Mouse (Mus musculus) left cerebral cortex, postnatal 14 days (tissue): ENCODE measurements at regions not wholly inside any gene's neighbourhood (a gene's known extent, or its start where the extent isn't known, plus 50 kb on each side); places are given as distances from the start of the nearest gene placed in this dataset.

Experiments
- DNase-seq, 2 experiments: peaks; one replicate each; pipeline ENCODE4 v3.0.0; 2021 to 2022; ENCODE audit warnings: low spot score in 2 of 2, mixed read lengths in 1 of 2
- intact Hi-C: fragments of 180-260 bp; cut with DNase I; formaldehyde crosslinking; loops from one replicate; pipeline ENCODE4 v1.15.1; 2025

DNA sequence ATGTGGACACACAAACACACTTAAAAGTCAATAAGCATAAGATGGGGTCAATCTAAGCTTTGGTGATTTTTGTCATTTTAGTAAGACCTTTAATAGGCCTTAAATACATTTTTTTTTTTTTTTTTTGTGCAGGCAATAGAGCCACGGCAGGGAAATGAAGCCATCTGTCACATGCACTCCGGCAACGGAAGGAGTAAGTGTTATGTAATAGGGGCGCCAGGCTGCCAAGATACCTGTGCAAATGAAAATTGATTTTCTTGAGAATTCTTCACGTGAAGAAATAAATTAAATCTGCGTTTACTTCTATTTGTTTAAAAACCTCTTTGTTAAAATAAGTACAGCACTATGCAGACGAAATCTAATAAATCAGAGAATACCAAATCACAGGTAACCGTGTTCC lies 54.6 kb upstream of the Card11 start:
- intact Hi-C loops: no loop called here
- no peak for DNase-seq

DNA sequence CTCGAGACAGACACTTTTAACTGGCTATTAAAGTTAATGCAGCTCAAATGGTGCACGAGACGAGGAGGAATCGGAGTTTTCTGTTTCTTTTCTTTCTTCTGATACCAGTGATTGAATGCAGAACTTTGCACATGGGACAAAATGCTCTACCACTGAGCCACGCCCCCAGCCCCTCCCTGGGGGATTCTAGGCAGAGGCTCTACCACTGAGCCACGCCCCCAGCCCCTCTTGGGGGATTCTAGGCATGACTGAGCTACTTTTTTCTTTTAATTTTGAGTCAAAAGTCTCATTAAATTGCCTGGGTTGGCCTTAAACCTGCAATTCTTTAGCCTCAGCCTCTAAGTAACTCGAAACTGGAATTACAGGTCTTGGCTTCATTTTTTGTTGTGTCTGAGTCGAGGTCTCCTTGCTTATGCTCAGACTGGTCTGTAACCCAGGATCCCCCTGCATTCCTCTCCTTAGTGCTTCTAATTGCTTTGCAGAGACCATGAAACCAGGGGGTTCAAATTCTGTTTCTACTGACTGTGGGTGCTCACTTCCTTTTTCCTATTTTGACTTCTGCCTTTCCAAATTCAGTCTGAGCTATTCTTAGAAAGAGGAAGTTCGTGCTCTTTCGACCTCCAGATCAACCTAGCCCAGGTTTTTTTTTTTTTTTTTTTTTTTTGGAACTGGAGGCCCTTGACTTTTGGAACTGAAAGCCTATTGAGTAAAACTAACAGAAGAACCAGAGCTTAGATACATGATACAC lies 55.4 kb upstream of the Card11 start:
- intact Hi-C loops: no loop called here
- no peak for DNase-seq

DNA sequence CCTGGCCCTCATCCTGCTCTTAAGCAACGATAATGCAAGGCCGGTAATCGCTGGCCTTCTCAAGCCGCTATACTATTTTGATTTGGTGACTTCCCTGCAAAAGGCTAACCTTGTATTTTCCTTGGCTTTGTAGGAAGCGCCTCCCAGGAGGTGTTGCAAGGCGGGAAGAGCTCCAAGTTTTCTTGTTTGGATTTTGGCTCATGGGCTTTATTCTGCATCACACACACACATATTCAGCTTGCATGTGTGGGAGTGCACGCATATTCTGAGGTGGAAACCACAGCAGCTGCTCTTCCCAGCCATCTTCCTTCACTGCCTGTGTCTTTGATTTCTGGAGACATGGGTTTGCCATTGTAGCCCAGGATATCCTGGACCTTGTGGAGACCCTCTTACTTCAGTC lies 57.8 kb upstream of the Card11 start:
- intact Hi-C loops: no loop called here
- DNase-seq: peak; percentile 49 to 86

DNA sequence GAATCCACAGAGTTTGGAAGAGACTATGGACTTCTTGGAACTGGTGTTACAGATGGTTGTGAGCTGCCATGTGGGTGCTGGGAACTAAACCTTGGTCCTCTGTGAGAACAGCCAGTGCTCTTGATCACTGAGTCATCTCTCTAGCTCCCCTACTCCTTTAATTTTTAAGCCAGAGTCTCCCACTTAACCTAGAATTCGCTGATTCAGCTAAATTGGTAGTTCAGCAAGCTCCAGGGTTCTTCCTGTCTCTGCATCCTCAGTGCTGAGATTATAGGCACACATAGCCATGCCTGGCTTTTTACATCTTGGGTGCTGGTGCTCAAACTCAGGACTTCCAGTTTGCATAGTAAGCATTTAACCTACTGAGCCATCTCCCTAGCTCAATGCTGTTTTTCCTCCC lies 58.5 kb upstream of the Card11 start:
- no peak for DNase-seq
- intact Hi-C loops: no loop called here

DNA sequence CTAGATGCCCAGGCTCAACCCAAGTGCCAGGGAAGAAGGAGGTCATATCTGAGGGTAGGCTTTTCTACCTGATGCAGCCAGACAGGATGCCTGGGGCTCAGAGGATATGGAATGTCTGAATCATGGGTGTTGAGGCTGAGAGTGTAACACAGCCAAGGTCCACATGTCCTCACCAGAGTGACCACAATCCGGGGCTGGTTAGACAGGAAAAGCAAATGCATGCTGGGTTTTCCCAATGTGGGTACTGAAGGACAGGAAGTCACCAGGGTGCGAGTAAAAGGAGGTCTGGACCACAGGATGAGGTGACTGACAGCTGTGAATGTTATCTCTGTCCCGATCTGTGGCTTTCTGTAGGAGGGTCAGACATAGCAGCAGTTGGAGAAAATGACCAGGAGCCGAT lies 61.8 kb upstream of the Card11 start:
- DNase-seq: no peak
- intact Hi-C loops: no loop called here

DNA sequence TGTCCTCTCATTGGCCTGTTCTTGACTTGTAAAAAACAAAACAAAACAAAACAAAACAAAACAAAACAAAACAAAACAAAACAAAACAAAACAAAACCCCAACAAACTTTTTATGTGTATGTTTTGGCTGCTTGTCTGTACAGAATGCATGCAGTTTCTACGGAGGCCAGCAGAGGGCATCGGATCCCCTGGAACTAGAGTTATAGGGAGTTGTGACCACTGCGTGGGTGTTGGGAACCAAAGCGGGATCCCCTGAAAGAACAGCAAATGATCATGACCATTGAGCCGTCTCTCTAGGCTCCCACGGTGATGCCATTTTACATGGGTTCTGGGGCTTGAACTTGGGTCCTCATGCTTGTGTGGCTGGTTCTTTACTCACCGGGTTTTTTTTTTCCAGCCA lies 67.2 kb upstream of the Card11 start:
- no peak for DNase-seq
- intact Hi-C loops: no loop called here

DNA sequence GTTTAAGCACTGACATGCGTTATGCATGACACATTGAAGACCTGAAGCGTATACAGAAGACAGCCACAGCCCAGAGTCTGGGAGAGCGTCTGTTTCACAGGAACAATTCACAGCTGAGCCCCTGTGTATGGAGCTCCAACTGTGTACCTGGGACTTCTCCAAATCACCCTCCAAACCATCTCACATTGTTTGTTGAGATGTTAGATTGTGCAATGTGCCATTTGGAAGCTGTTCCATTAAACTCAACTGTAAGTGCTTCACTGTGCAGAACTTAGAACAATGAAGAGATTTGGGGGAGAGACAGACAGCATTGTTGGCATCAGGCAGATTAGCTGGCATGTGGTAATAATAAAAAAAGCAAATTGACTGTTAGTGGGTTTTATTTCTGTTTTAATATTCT lies 74.1 kb upstream of the Card11 start:
- no peak for DNase-seq
- intact Hi-C loops: no loop called here

DNA sequence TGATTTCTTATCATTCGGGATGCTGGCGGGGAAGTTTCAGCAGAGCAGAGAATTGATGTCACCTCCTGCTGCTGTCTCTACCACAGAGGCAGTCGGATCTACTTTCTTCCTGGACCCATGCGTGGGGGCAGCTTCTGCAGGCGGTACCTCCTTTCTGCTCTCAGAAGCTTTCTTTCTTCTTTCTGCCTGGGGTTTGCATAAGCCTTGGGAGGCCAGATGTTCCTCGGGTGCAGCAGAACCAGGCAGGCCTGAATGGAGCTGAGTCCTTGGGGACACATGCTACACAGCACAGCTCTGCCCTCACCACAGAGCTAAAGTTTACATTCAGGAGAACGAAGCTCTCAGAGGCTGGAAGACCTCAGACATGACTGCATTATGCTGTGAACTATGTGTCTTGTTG lies 75.8 kb upstream of the Card11 start:
- intact Hi-C loops: loop anchor here (5.0 kb wide), 3 partner anchors 114 to 204 kb away; no protein-coding TSS in a partner anchor
- no peak for DNase-seq

DNA sequence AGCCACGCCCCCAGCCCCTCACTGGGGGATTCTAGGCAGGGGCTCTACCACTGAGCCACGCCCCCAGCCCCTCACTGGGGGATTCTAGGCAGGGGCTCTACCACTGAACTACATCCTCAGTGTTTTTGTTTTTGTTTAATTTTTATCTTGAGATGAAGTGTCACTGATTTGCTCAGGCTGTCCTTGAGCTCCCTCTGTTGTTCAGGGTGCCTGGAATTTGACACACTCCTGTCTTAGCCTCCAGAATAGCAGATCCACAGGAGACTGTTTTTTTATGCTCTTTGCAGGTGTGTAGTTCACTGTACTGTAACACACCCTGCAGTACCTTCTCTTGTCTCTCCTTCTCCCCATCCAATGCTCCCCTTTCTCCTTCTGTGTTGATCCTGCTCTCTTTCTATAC lies 76.6 kb upstream of the Card11 start:
- intact Hi-C loops: loop anchor here (5.0 kb wide), 3 partner anchors 115 to 205 kb away; no protein-coding TSS in a partner anchor
- peak in 1 of 2 experiments; percentile 23 for DNase-seq

DNA sequence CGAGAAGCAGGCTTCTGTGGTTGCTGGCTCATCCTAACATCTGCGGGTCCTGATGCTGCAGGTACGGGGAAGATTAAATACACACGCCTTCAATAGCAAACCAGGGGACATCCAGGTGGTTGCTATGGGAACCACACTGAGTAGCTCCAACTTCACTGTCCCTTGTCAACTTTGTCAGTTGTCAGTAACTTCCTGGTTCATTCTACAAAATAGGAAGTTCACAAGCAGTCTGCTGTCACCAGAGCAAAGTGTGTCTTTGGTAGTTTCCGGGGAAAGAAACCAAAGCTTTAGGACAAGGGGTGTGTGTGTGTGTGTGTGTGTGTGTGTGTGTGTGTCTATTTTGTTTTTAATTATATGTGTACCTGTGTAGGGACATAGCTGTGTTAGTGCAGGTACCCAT lies 80.5 kb upstream of the Card11 start:
- intact Hi-C loops: no loop called here
- DNase-seq: no peak

DNA sequence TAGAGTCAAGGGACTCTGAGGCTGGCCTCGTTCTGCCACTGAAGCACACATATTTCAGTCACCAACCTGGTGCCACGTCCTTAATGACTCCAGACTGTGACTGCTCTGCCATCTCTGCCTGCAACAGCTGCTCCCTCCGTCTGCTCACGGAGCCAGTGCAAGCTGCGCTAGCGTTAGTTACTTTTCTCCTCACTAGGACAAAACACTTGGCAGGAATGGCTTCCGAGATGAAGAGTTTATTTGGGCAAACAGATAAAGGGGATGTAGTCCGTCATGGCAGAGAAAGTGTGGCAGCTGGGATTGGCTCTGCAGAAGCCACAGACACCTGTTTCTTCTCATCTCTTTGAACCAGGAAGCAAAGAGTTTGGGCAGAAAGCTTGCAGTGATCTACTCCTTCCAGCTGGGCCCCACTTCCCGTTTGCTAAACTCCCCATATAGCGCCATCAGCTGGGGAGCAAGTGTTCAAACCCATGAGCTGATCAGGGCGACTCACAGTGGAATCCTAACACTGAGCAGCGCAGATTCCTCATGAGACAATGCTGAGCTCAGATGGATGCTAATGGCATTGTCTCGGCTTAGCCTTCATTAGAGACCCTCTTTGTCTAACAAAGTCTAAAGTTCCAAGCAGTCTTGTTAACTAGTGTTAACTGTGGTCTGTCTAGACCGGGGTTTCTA lies 83.8 kb upstream of the Card11 start:
- intact Hi-C loops: no loop called here
- DNase-seq: peak in 1 of 2 experiments; percentile 13

DNA sequence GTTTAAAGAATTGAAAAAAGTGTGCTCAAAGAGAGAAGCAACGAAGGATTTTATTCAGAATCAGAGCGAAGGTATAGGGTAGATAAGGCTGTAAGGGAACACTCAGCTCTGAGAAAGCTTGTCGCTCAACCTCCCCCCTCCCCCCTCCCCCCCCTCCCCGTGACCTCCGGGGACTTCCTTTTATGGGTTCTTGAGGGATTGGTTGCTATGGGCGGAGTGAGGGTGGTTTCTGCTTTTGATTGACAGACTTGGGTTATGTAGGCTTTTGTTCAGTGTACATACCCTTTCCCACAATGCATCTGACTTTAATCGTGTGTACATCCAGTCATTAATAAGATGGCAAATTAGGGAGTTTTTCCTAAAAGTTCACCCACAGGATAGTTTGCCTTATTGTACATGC lies 84.4 kb upstream of the Card11 start:
- no peak for DNase-seq
- intact Hi-C loops: no loop called here

DNA sequence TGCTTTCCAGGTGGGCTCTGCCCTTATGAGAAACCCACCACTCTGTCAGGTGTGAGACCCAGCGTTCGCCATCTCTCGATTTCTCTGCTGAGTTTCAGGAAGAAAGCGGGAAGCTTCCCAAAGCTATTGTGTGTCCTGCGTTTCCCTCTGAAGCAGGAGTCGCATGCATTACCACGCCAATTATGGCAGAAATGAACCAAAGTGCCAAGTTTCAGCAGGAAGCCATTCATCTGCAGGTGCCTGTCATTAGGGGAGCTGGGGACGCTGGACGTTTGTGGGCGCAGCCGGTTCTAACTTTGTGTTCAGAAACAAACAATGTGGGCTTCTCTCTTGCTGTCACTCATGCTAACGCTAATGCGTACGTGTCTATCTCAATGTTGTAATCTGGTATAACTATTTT lies 91.3 kb upstream of the Card11 start:
- DNase-seq: no peak
- intact Hi-C loops: loop anchor here (10.0 kb wide), 1 partner anchor 1223 kb away; no protein-coding TSS in a partner anchor

DNA sequence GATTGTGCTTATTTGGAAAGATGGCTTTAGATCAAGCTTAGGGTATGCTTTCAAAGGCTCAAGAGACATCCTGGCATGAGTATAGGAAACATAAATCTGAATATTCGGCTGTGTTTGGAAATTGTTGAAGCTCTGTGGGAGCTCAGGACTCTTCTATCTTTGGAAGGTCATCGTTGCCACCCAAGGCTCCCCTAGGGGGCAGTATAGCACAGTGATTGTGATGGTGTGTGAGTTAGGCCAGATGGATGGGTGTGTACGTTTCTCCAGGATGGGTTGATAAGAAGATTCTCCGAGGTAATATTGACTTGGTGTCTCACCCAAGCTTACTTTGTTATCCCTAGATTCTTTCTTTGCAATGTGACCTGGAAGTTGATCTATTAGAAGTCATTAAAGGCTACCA lies 93.3 kb upstream of the Card11 start:
- peak; percentile 62 to 67 for DNase-seq
- intact Hi-C loops: loop anchor here (10.0 kb wide), 1 partner anchor 1221 kb away; no protein-coding TSS in a partner anchor

DNA sequence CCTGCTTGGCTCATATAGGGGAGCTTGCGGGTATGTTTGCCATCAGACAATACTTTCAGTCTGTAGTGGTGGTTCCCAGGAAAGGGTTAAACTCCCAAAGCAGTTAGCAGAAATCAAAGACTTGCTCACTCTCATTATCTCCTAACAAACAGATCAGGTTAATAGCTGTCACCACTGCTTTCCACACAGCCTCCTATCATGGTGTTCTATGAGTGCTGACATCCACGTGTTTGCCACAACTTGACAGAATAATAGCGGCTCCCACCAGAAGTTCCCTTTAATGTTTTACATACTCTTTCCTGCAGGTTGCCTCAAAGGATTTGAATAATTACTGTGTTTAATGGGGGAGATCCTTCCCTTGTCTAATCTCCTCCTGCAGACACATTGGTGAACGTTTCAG lies 97.5 kb upstream of the Card11 start:
- no peak for DNase-seq
- intact Hi-C loops: loop anchor here (10.0 kb wide), 1 partner anchor 1217 kb away; no protein-coding TSS in a partner anchor

DNA sequence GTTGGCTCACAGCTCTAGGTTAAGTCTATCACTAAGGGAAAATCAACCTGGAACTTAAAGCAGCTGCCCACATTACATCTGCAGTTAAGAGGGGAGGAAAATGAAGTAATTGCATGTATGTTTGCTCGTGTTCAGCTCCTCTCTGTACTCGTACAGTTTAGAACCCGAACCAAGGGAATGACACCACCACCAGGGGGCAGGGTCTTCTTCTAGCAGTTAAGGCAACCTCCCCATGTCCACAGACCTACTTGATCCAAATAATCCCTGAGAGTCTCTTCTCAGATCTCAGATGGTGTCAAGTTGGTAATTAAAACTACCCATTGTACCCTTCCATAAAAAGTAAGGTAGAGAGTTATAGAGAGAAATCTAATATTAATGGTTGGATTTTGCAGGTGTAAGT lies 111.3 kb upstream of the Card11 start:
- intact Hi-C loops: no loop called here
- DNase-seq: no peak

DNA sequence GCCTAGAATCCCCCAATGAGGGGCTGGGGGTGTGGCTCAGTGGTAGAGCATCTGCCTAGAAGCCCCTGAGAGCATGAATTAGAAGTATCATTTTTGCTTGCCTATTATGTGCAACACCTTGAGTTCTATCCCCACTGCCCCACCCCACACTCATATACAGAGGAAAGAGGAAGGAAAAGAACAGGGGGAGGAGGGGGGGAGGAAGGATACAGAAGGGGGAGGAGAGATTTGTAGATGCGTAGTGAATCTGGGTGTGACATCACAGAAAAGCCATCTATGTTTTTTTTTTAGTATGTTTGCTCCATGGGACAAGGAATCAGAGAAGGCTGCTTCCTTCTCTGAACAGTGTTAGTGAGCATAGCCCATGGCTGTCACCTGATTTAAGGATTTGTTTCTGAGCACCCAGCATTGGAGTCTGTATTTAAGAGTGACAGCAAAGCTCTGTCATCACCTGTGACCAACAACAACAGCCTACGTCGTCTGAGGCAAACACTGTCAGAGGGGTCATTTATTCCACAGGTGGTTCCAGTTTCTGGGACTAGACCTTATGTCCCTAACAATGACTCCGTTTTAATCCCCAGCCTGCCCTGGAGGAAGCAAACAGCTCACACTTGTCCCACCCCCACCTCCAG lies 115.0 kb upstream of the Card11 start:
- intact Hi-C loops: no loop called here
- DNase-seq: no peak

DNA sequence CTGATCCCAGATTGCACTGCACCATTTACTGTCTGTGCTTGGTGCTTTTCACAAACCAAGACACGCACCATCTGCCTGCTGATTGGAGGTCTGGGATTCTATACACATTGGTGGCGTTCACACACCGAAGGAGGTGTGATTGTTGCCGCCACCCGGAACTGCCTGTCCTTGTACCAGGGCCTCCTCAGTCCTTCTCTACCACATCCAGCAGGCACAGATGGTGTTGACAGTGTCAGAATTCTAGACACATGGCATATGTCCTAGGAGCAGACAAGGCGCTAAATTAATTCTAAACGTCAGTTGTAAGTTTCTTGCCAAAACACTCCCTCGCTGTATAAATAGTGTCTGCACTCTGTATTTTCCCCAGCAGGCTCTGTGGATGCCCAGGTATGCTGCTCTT lies 115.6 kb upstream of the Card11 start:
- intact Hi-C loops: no loop called here
- peak; percentile 68 to 92 for DNase-seq

DNA sequence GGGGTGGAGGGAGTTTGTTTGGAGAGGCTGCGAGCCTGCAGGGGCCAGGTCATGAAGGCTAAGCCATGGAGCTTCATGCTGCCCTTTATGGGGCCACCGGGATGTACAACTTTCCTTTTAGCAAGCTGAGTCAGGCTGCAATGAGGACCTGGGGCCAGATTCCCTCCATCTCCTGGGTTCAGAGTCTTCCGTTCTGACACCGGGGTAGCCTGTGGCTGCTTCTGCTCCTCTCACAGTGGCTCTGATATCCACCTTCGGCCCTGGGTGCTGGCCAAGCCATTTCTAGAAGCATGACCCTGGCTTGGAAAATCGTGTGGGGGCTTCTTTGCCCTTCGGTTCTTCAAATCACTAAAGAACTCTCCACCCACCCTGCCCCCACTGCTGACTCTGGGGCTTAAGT lies 115.4 kb upstream of the Sdk1 start:
- no peak for DNase-seq
- intact Hi-C loops: no loop called here

DNA sequence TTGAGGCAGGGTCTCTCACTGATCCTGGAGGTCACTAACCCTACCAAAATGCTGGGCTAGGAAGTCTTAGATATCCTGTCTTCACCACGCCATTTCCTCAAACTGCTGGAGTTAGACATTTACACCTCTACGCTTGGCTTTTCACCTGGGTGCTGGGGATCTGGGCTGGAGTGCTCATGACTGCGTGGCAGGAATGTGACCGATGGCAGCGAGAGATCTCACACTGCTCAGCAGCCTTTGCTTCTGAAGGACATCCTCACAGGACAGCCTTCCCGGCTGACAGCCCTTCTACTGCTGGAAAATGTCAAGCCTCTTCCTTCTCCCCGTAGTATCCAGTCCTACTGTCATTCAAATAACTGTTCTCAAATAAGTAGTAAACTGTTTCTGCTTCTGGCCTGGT lies 114.8 kb upstream of the Sdk1 start:
- intact Hi-C loops: no loop called here
- no peak for DNase-seq

DNA sequence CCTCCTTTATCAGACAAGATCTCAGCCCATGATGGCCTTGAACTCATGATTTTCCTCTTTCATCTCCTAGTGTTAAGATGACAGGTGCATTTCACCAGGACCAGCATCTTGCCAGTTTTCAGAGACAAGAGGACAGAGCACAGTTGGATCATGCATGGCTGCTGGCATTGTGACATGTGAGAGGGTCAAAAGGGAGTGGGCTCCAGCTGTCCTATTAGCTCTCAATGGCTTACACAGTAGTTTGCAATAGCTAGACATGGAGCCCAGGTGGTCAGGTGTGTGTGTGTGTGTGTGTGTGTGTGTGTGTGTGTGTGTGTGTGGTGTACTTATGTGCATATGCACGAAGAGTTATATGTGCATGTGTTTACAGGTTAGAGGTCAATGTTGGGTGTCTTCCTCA lies 110.3 kb upstream of the Sdk1 start:
- intact Hi-C loops: no loop called here
- no peak for DNase-seq
